Mouse (Mus musculus) right cerebral cortex, postnatal 25 days (tissue): ENCODE data around the gene Dcbld1.
A peak's percentile ranks its signal among the peaks of the same experiment; 100 is the strongest.

Experiments
- DNase-seq: peaks from one replicate; pipeline ENCODE4 v3.0.0; 2022

Dcbld1 gene

GRCm38 (mm10) chr10:52233301-52233968 lies at the start of gene Dcbld1:
Gene Dcbld1 (plus strand): TSS chr10:52233619.
- peak; percentile 49 for DNase-seq

GRCm38 (mm10) chr10:52185900-52186299 lies 47.5 kb upstream of the Dcbld1 start:
- DNase-seq: no peak

GRCm38 (mm10) chr10:52194957-52195852 lies 38.2 kb upstream of the Dcbld1 start, which contains the start of gene Ros1:
Gene Ros1 (minus strand): TSS chr10:52195244.
- DNase-seq: no peak

GRCm38 (mm10) chr10:52204006-52204405 lies 29.4 kb upstream of the Dcbld1 start:
- DNase-seq: no peak

- DNase-seq: no peak
Observed at GRCm38 (mm10) chr10:52215267-52215818, 18.1 kb upstream of the Dcbld1 start.

- peak; percentile 51 for DNase-seq
Observed at GRCm38 (mm10) chr10:52216797-52217563, 16.4 kb upstream of the Dcbld1 start.

- DNase-seq: no peak
Observed at GRCm38 (mm10) chr10:52217564-52217934, 15.9 kb upstream of the Dcbld1 start.

- no peak for DNase-seq
Observed at GRCm38 (mm10) chr10:52219600-52219999, 13.8 kb upstream of the Dcbld1 start.

- DNase-seq: no peak
Observed at GRCm38 (mm10) chr10:52232196-52233176, 933 bp upstream of the Dcbld1 start.

GRCm38 (mm10) chr10:52233969-52234653 lies 692 bp downstream of the Dcbld1 start:
- DNase-seq: peak; percentile 31

- no peak for DNase-seq
Observed at GRCm38 (mm10) chr10:52234654-52234981, 1.2 kb downstream of the Dcbld1 start.

- DNase-seq: no peak
Observed at GRCm38 (mm10) chr10:52235461-52235860, 2.0 kb downstream of the Dcbld1 start.

GRCm38 (mm10) chr10:52242015-52242414 lies 8.6 kb downstream of the Dcbld1 start:
- no peak for DNase-seq

GRCm38 (mm10) chr10:52242680-52243323 lies 9.4 kb downstream of the Dcbld1 start:
- no peak for DNase-seq

GRCm38 (mm10) chr10:52246207-52246606 lies 12.8 kb downstream of the Dcbld1 start:
- DNase-seq: no peak

- DNase-seq: no peak
Observed at GRCm38 (mm10) chr10:52252240-52252639, 18.8 kb downstream of the Dcbld1 start.

- no peak for DNase-seq
Observed at GRCm38 (mm10) chr10:52253426-52253825, 20.0 kb downstream of the Dcbld1 start.

- DNase-seq: no peak
Observed at GRCm38 (mm10) chr10:52257768-52258167, 24.3 kb downstream of the Dcbld1 start.

- DNase-seq: no peak
Observed at GRCm38 (mm10) chr10:52258180-52258948, 24.9 kb downstream of the Dcbld1 start.

GRCm38 (mm10) chr10:52260209-52260608 lies 26.8 kb downstream of the Dcbld1 start:
- DNase-seq: no peak
